Mouse (Mus musculus): ENCODE measurements around the gene Rbks. TPM values are rescaled to one million over a fixed set of nuclear protein-coding genes. Genes with fewer than 3 reads are reported as not detected.

The Rbks gene
- polyA plus RNA-seq, 2 experiments: 10.1 to 22.7 TPM

- H3K9me3 ChIP-seq (ENCODE audit: control insufficient read depth, low read length): no peaks in the 10 kb centered on the region
- peaks cover 0 to 12% of the 10 kb centered on the region in 2 experiments; a peak in 3 of 4 replicates for H3K4me1 ChIP-seq (replicated peaks; ENCODE audit: control insufficient read depth in 2 of 2, insufficient read depth in 2 of 2, low read length in 1 of 2)
- ATAC-seq (ENCODE audit: insufficient read depth) (no peak), DNase-seq (ENCODE audit: low read depth in 3 of 3, low spot score in 3 of 3) (no peak)
- no peak overlapping the region for H3K4me2 ChIP-seq (ENCODE audit: low read depth)
- no peaks in the 10 kb centered on the region for H3K27me3 ChIP-seq (ENCODE audit: control insufficient read depth, insufficient read depth, low read length)
- no peak overlapping the region for H3K27ac ChIP-seq
- H3K4me3 ChIP-seq (ENCODE audit: insufficient read depth in 1 of 2, low read depth in 2 of 2, low read length in 2 of 2): no peak overlapping the region
- no peak overlapping the region for H3K9ac ChIP-seq (replicated peaks)
- TF ChIP-seq CTCF (IDR thresholded peaks at IDR 0.05; ENCODE audit: low read depth): peak; percentile 45; the same call in 1 of the 2 replicates
- no peak for TF ChIP-seq EP300 (IDR thresholded peaks at IDR 0.05; ENCODE audit: low read depth)
- no peaks in the 10 kb centered on the region for H3K36me3 ChIP-seq (replicated peaks; ENCODE audit: control insufficient read depth, insufficient read depth, low read depth)
- WGBS (ENCODE audit: insufficient replicate concordance): 59% methylated on average over 1 of the region's 1 CpGs
These were observed 12.0 kb upstream of the Rbks start for GRCm38 (mm10) chr5:31709389-31709788.

- 74% methylated on average over 4 of the region's 4 CpGs for WGBS (ENCODE audit: insufficient replicate concordance)
These were observed 9.4 kb upstream of the Rbks start for GRCm38 (mm10) chr5:31706826-31707225.

GRCm38 (mm10) chr5:31704971-31705370 is 7.5 kb upstream of the Rbks start:
- Histone ChIP-seq H3K9me3 (ENCODE audit: control insufficient read depth, low read length) (no peaks in the 10 kb centered on the region), H3K36me3 (replicated peaks; ENCODE audit: control insufficient read depth, insufficient read depth, low read depth) (peaks cover 9% of the 10 kb centered on the region), H3K27ac (no peak overlapping the region), H3K4me1 (replicated peaks; ENCODE audit: control insufficient read depth in 2 of 2, insufficient read depth in 2 of 2, low read length in 1 of 2) (peaks cover 5 to 8% of the 10 kb centered on the region in 2 experiments; a peak in 2 of 4 replicates), H3K27me3 (ENCODE audit: control insufficient read depth, insufficient read depth, low read length) (no peaks in the 10 kb centered on the region), H3K4me2 (ENCODE audit: low read depth) (no peak overlapping the region), H3K4me3 (ENCODE audit: insufficient read depth in 1 of 2, low read depth in 2 of 2, low read length in 2 of 2) (no peak overlapping the region), H3K9ac (replicated peaks) (no peak overlapping the region)
- DNase-seq (ENCODE audit: low read depth in 3 of 3, low spot score in 3 of 3): no peak
- TF ChIP-seq CTCF (IDR thresholded peaks at IDR 0.05; ENCODE audit: low read depth): no peak
- WGBS (ENCODE audit: insufficient replicate concordance): 80% methylated on average over 5 of the region's 5 CpGs
- ATAC-seq (ENCODE audit: insufficient read depth): no peak

More at GRCm38 (mm10) chr5:31706826-31707225, 9.4 kb upstream of the Rbks start:
- Histone ChIP-seq H3K27me3 (ENCODE audit: control insufficient read depth, insufficient read depth, low read length) (no peaks in the 10 kb centered on the region), H3K9me3 (ENCODE audit: control insufficient read depth, low read length) (no peaks in the 10 kb centered on the region), H3K4me2 (ENCODE audit: low read depth) (no peak overlapping the region), H3K4me3 (ENCODE audit: insufficient read depth in 1 of 2, low read depth in 2 of 2, low read length in 2 of 2) (no peak overlapping the region), H3K9ac (replicated peaks) (no peak overlapping the region), H3K27ac (no peak overlapping the region), H3K4me1 (replicated peaks; ENCODE audit: control insufficient read depth in 2 of 2, insufficient read depth in 2 of 2, low read length in 1 of 2) (peaks cover 2 to 5% of the 10 kb centered on the region in 2 experiments; a peak in 2 of 4 replicates), H3K36me3 (replicated peaks; ENCODE audit: control insufficient read depth, insufficient read depth, low read depth) (peaks cover 9% of the 10 kb centered on the region)
- no peak for ATAC-seq (ENCODE audit: insufficient read depth)
- TF ChIP-seq EP300 (IDR thresholded peaks at IDR 0.05; ENCODE audit: low read depth): no peak
- no peak for TF ChIP-seq CTCF (IDR thresholded peaks at IDR 0.05; ENCODE audit: low read depth)
- no peak for DNase-seq (ENCODE audit: low read depth in 3 of 3, low spot score in 3 of 3)

GRCm38 (mm10) chr5:31699397-31699796 is 2.0 kb upstream of the Rbks start:
- no peak for DNase-seq (ENCODE audit: low read depth in 3 of 3, low spot score in 3 of 3)
- H3K27me3 ChIP-seq (ENCODE audit: control insufficient read depth, insufficient read depth, low read length): no peaks in the 10 kb centered on the region
- peaks cover 9% of the 10 kb centered on the region for H3K36me3 ChIP-seq (replicated peaks; ENCODE audit: control insufficient read depth, insufficient read depth, low read depth)
- no peak overlapping the region for H3K4me3 ChIP-seq (ENCODE audit: insufficient read depth in 1 of 2, low read depth in 2 of 2, low read length in 2 of 2)
- peak overlapping the region; percentile 97; the same call in 1 of the 2 replicates for H3K27ac ChIP-seq
- no peak for TF ChIP-seq EP300 (IDR thresholded peaks at IDR 0.05; ENCODE audit: low read depth)
- no peak for TF ChIP-seq CTCF (IDR thresholded peaks at IDR 0.05; ENCODE audit: low read depth)
- H3K9ac ChIP-seq (replicated peaks): no peak overlapping the region
- H3K4me1 ChIP-seq (replicated peaks; ENCODE audit: control insufficient read depth in 2 of 2, insufficient read depth in 2 of 2, low read length in 1 of 2): peaks cover 18 to 20% of the 10 kb centered on the region in 2 experiments
- peak overlapping the region; percentile 96 for H3K4me2 ChIP-seq (ENCODE audit: low read depth)
- H3K9me3 ChIP-seq (ENCODE audit: control insufficient read depth, low read length): no peaks in the 10 kb centered on the region
- no peak for ATAC-seq (ENCODE audit: insufficient read depth)

- DNase-seq (ENCODE audit: low read depth in 3 of 3, low spot score in 3 of 3) (no peak), ATAC-seq (ENCODE audit: insufficient read depth) (no peak)
- Histone ChIP-seq H3K9ac (replicated peaks) (peak overlapping the region; percentile 9; the same call in 1 of the 2 replicates), H3K27me3 (ENCODE audit: control insufficient read depth, insufficient read depth, low read length) (no peaks in the 10 kb centered on the region), H3K4me3 (ENCODE audit: insufficient read depth in 1 of 2, low read depth in 2 of 2, low read length in 2 of 2) (peak overlapping the region in 1 of 2 experiments; percentile 68; a peak in 2 of 4 replicates), H3K9me3 (ENCODE audit: control insufficient read depth, low read length) (no peaks in the 10 kb centered on the region), H3K4me2 (ENCODE audit: low read depth) (peak overlapping the region; percentile 96), H3K27ac (peak overlapping the region; percentile 97), H3K36me3 (replicated peaks; ENCODE audit: control insufficient read depth, insufficient read depth, low read depth) (peaks cover 6% of the 10 kb centered on the region), H3K4me1 (replicated peaks; ENCODE audit: control insufficient read depth in 2 of 2, insufficient read depth in 2 of 2, low read length in 1 of 2) (peaks cover 18 to 20% of the 10 kb centered on the region in 2 experiments)
- WGBS (ENCODE audit: insufficient replicate concordance): 47% methylated on average over 4 of the region's 4 CpGs
- no peak for TF ChIP-seq CTCF (IDR thresholded peaks at IDR 0.05; ENCODE audit: low read depth)
- TF ChIP-seq EP300 (IDR thresholded peaks at IDR 0.05; ENCODE audit: low read depth): no peak
These were observed 1.5 kb upstream of the Rbks start for GRCm38 (mm10) chr5:31698931-31699330.

All from liver, embryonic 14.5 days (tissue).